Mouse (Mus musculus): ENCODE results near the gene Med12l. TPM values are rescaled to one million over a fixed set of nuclear protein-coding genes. Genes with fewer than 3 reads are reported as not detected.
"Not testable (repeated sequence)": the region's sequence is repeated elsewhere in the genome, so short reads cannot be mapped to it uniquely, and the experiment has no call there.

The Med12l gene
- polyA plus RNA-seq, 1 experiment from 2014 or later, result 0.82 TPM

- 85% methylated on average over 4 of the region's 4 CpGs for WGBS
- Histone ChIP-seq H3K9me3 (replicated peaks; ENCODE audit: low read length) (no peaks in the 10 kb centered on the region), H3K4me2 (ENCODE audit: low read length) (no peak overlapping the region), H3K27me3 (ENCODE audit: insufficient read depth, low read length) (no peaks in the 10 kb centered on the region), H3K4me1 (replicated peaks; ENCODE audit: insufficient read depth, low read length) (no peaks in the 10 kb centered on the region), H3K36me3 (ENCODE audit: insufficient read depth, low read length) (no peaks in the 10 kb centered on the region), H3K27ac (no peak overlapping the region), H3K9ac (ENCODE audit: low read depth, low read length) (no peak overlapping the region), H3K4me3 (replicated peaks; ENCODE audit: low read depth, low read length) (no peak overlapping the region)
- TF ChIP-seq CTCF (IDR thresholded peaks at IDR 0.05; ENCODE audit: low read depth), result no peak
- DNase-seq (ENCODE audit: low spot score), result no peak
- no peak for ATAC-seq (replicated peaks; ENCODE audit: low FRiP score, low read depth)
Observed at GRCm38 (mm10) chr3:59104462-59104861, 98.8 kb downstream of the Med12l start.

GRCm38 (mm10) chr3:59107439-59107838 is 101.8 kb downstream of the Med12l start:
- TF ChIP-seq CTCF (IDR thresholded peaks at IDR 0.05; ENCODE audit: low read depth), result no peak
- no peak overlapping the region for H3K27ac ChIP-seq
- no peaks in the 10 kb centered on the region for H3K9me3 ChIP-seq (replicated peaks; ENCODE audit: low read length)
- H3K4me3 ChIP-seq (replicated peaks; ENCODE audit: low read depth, low read length), result no peak overlapping the region
- H3K9ac ChIP-seq (ENCODE audit: low read depth, low read length), result no peak overlapping the region
- WGBS, result 98% methylated on average over 4 of the region's 4 CpGs
- H3K4me2 ChIP-seq (ENCODE audit: low read length), result no peak overlapping the region
- no peak for DNase-seq (ENCODE audit: low spot score)
- H3K4me1 ChIP-seq (replicated peaks; ENCODE audit: insufficient read depth, low read length), result no peaks in the 10 kb centered on the region
- ATAC-seq (replicated peaks; ENCODE audit: low FRiP score, low read depth), result no peak
- no peaks in the 10 kb centered on the region for H3K27me3 ChIP-seq (ENCODE audit: insufficient read depth, low read length)
- no peaks in the 10 kb centered on the region for H3K36me3 ChIP-seq (ENCODE audit: insufficient read depth, low read length)

GRCm38 (mm10) chr3:59109834-59110233 is 104.2 kb downstream of the Med12l start:
- H3K9me3 ChIP-seq (replicated peaks; ENCODE audit: low read length); H3K4me3 ChIP-seq (replicated peaks; ENCODE audit: low read depth, low read length); H3K4me2 ChIP-seq (ENCODE audit: low read length); H3K27me3 ChIP-seq (ENCODE audit: insufficient read depth, low read length); H3K4me1 ChIP-seq (replicated peaks; ENCODE audit: insufficient read depth, low read length); H3K36me3 ChIP-seq (ENCODE audit: insufficient read depth, low read length); DNase-seq (ENCODE audit: low spot score); ATAC-seq (replicated peaks; ENCODE audit: low FRiP score, low read depth); H3K27ac ChIP-seq; H3K9ac ChIP-seq (ENCODE audit: low read depth, low read length): not testable (repeated sequence)
- 85% methylated on average over 3 of the region's 3 CpGs for WGBS

GRCm38 (mm10) chr3:59111944-59112343 is 106.3 kb downstream of the Med12l start:
- H3K9ac ChIP-seq (ENCODE audit: low read depth, low read length), result no peak overlapping the region
- TF ChIP-seq CTCF (IDR thresholded peaks at IDR 0.05; ENCODE audit: low read depth), result no peak
- DNase-seq (ENCODE audit: low spot score), result no peak
- H3K27me3 ChIP-seq (ENCODE audit: insufficient read depth, low read length), result no peaks in the 10 kb centered on the region
- no peaks in the 10 kb centered on the region for H3K4me1 ChIP-seq (replicated peaks; ENCODE audit: insufficient read depth, low read length)
- no peak overlapping the region for H3K4me2 ChIP-seq (ENCODE audit: low read length)
- no peaks in the 10 kb centered on the region for H3K36me3 ChIP-seq (ENCODE audit: insufficient read depth, low read length)
- WGBS, result 67% methylated on average over 3 of the region's 3 CpGs
- no peak overlapping the region for H3K27ac ChIP-seq
- no peaks in the 10 kb centered on the region for H3K9me3 ChIP-seq (replicated peaks; ENCODE audit: low read length)
- ATAC-seq (replicated peaks; ENCODE audit: low FRiP score, low read depth), result no peak
- H3K4me3 ChIP-seq (replicated peaks; ENCODE audit: low read depth, low read length), result no peak overlapping the region

GRCm38 (mm10) chr3:59113291-59113690 is 107.7 kb downstream of the Med12l start:
- not testable (repeated sequence) for DNase-seq (ENCODE audit: low spot score); H3K27me3 ChIP-seq (ENCODE audit: insufficient read depth, low read length); H3K4me3 ChIP-seq (replicated peaks; ENCODE audit: low read depth, low read length); H3K27ac ChIP-seq; ATAC-seq (replicated peaks; ENCODE audit: low FRiP score, low read depth); H3K4me1 ChIP-seq (replicated peaks; ENCODE audit: insufficient read depth, low read length); H3K9me3 ChIP-seq (replicated peaks; ENCODE audit: low read length); H3K36me3 ChIP-seq (ENCODE audit: insufficient read depth, low read length); H3K4me2 ChIP-seq (ENCODE audit: low read length); H3K9ac ChIP-seq (ENCODE audit: low read depth, low read length)
- 96% methylated on average over 4 of the region's 4 CpGs for WGBS

- H3K4me2 ChIP-seq (ENCODE audit: low read length), result no peak overlapping the region
- ATAC-seq (replicated peaks; ENCODE audit: low FRiP score, low read depth) (no peak), DNase-seq (ENCODE audit: low spot score) (no peak)
- H3K4me3 ChIP-seq (replicated peaks; ENCODE audit: low read depth, low read length), result no peak overlapping the region
- no peak for TF ChIP-seq CTCF (IDR thresholded peaks at IDR 0.05; ENCODE audit: low read depth)
- 74% methylated on average over 8 of the region's 8 CpGs for WGBS
- no peaks in the 10 kb centered on the region for H3K4me1 ChIP-seq (replicated peaks; ENCODE audit: insufficient read depth, low read length)
- no peak overlapping the region for H3K27ac ChIP-seq
- H3K9me3 ChIP-seq (replicated peaks; ENCODE audit: low read length), result no peaks in the 10 kb centered on the region
- no peaks in the 10 kb centered on the region for H3K36me3 ChIP-seq (ENCODE audit: insufficient read depth, low read length)
- H3K9ac ChIP-seq (ENCODE audit: low read depth, low read length), result no peak overlapping the region
- no peaks in the 10 kb centered on the region for H3K27me3 ChIP-seq (ENCODE audit: insufficient read depth, low read length)
Observed at GRCm38 (mm10) chr3:59113973-59114517, 108.4 kb downstream of the Med12l start.
